Mouse (Mus musculus): ENCODE results near the gene Lrmda.

Lrmda gene

GRCm38 (mm10) chr14:22323530-22324292 lies 304.2 kb downstream of the Lrmda start:
- DNase-seq (ENCODE audit: extremely low read depth, low read depth) = no peak

GRCm38 (mm10) chr14:22326218-22326964 lies 306.9 kb downstream of the Lrmda start:
- DNase-seq (ENCODE audit: extremely low read depth, low read depth) = no peak

GRCm38 (mm10) chr14:22329191-22329590 lies 309.7 kb downstream of the Lrmda start:
- DNase-seq (ENCODE audit: extremely low read depth, low read depth) = no peak

GRCm38 (mm10) chr14:22335101-22335820 lies 315.7 kb downstream of the Lrmda start:
- no peak for DNase-seq (ENCODE audit: extremely low read depth, low read depth)

- DNase-seq (ENCODE audit: extremely low read depth, low read depth) = no peak
Measured at GRCm38 (mm10) chr14:22339176-22339575, 319.7 kb downstream of the Lrmda start.

- no peak for DNase-seq (ENCODE audit: extremely low read depth, low read depth)
Measured at GRCm38 (mm10) chr14:22343357-22343756, 323.8 kb downstream of the Lrmda start.

GRCm38 (mm10) chr14:22345248-22345647 lies 325.7 kb downstream of the Lrmda start:
- DNase-seq (ENCODE audit: extremely low read depth, low read depth) = no peak

- no peak for DNase-seq (ENCODE audit: extremely low read depth, low read depth)
Measured at GRCm38 (mm10) chr14:22353626-22354025, 334.1 kb downstream of the Lrmda start.

GRCm38 (mm10) chr14:22354769-22355574 lies 335.5 kb downstream of the Lrmda start:
- no peak for DNase-seq (ENCODE audit: extremely low read depth, low read depth)

- DNase-seq (ENCODE audit: extremely low read depth, low read depth) = no peak
Measured at GRCm38 (mm10) chr14:22357991-22358503, 338.5 kb downstream of the Lrmda start.

GRCm38 (mm10) chr14:22364010-22364748 lies 344.7 kb downstream of the Lrmda start:
- DNase-seq (ENCODE audit: extremely low read depth, low read depth) = no peak

- no peak for DNase-seq (ENCODE audit: extremely low read depth, low read depth)
Measured at GRCm38 (mm10) chr14:22364771-22365355, 345.4 kb downstream of the Lrmda start.

- no peak for DNase-seq (ENCODE audit: extremely low read depth, low read depth)
Measured at GRCm38 (mm10) chr14:22367615-22368014, 348.1 kb downstream of the Lrmda start.

GRCm38 (mm10) chr14:22371136-22371535 lies 351.6 kb downstream of the Lrmda start:
- DNase-seq (ENCODE audit: extremely low read depth, low read depth) = no peak

- DNase-seq (ENCODE audit: extremely low read depth, low read depth) = no peak
Measured at GRCm38 (mm10) chr14:22372666-22373360, 353.3 kb downstream of the Lrmda start.

GRCm38 (mm10) chr14:22373361-22373745 lies 353.8 kb downstream of the Lrmda start:
- no peak for DNase-seq (ENCODE audit: extremely low read depth, low read depth)

- no peak for DNase-seq (ENCODE audit: extremely low read depth, low read depth)
Measured at GRCm38 (mm10) chr14:22377148-22377547, 357.6 kb downstream of the Lrmda start.

GRCm38 (mm10) chr14:22382101-22382500 lies 362.6 kb downstream of the Lrmda start:
- no peak for DNase-seq (ENCODE audit: extremely low read depth, low read depth)

GRCm38 (mm10) chr14:22393616-22394015 lies 374.1 kb downstream of the Lrmda start:
- DNase-seq (ENCODE audit: extremely low read depth, low read depth) = no peak
